Mouse (Mus musculus) heart, adult 11 months (tissue): ENCODE measurements around the gene Gm21992.
A peak's percentile ranks its signal among the peaks of the same experiment; 100 is the strongest.

Experiments
- DNase-seq: peaks from one replicate; pipeline ENCODE4 v3.0.0; 2022

Gene Gm21992

GRCm38 (mm10) chr19:4711098-4711600 lies 100.3 kb downstream of the Gm21992 start, which contains the start of gene Sptbn2:
TSS of gene Sptbn2 (plus strand) at chr19:4711167.
- DNase-seq = peak; percentile 78

- peak; percentile 30 for DNase-seq
Observed at GRCm38 (mm10) chr19:4708765-4709164, 102.6 kb downstream of the Gm21992 start.

- DNase-seq = peak; percentile 68
Observed at GRCm38 (mm10) chr19:4701221-4701620, 110.2 kb downstream of the Gm21992 start.

- peak; percentile 56 for DNase-seq
Observed at GRCm38 (mm10) chr19:4700656-4701055, 110.8 kb downstream of the Gm21992 start.

- DNase-seq = peak; percentile 72
Observed at GRCm38 (mm10) chr19:4699821-4700220, 111.6 kb downstream of the Gm21992 start.

GRCm38 (mm10) chr19:4698856-4699255 lies 112.6 kb downstream of the Gm21992 start:
- peak; percentile 78 for DNase-seq

- DNase-seq = peak; percentile 95
Observed at GRCm38 (mm10) chr19:4698205-4698677, 113.2 kb downstream of the Gm21992 start, which contains the start of gene Gm960. TSS of gene Gm960 (minus strand) at chr19:4698668.

GRCm38 (mm10) chr19:4697721-4698120 lies 113.7 kb downstream of the Gm21992 start:
- DNase-seq = no peak

GRCm38 (mm10) chr19:4697121-4697520 lies 114.3 kb downstream of the Gm21992 start:
- no peak for DNase-seq

GRCm38 (mm10) chr19:4694346-4694745 lies 117.1 kb downstream of the Gm21992 start:
- DNase-seq = no peak
